Mouse (Mus musculus) intestine, postnatal 0 days (tissue): ENCODE results near the gene Rsph6a. TPM values are rescaled to one million over a fixed set of nuclear protein-coding genes. Genes with fewer than 3 reads are reported as not detected.

ENCODE experiments used
- ATAC-seq: fragments of 200-750 bp; cut with Nextera tagmentation; 2 replicates; pipeline ENCODE4 v1.8.0; 2017; ENCODE audit warnings: mild to moderate bottlenecking, moderate TSS enrichment, moderate library complexity
- H3K27ac ChIP-seq: fragments of 300-500 bp; sonication (generic); 2 replicates; pipeline ENCODE4 v1.5.1; 2014; ENCODE audit warnings: mild to moderate bottlenecking, low read depth, low read length, moderate library complexity
- H3K27me3 ChIP-seq: fragments of 300-500 bp; sonication (generic); replicated peaks from 2 replicates; pipeline ENCODE4 v1.6.1; 2014; ENCODE audit warnings: low read length, mixed read lengths; ENCODE audit not compliant: control insufficient read depth, insufficient read depth
- H3K36me3 ChIP-seq: fragments of 300-500 bp; sonication (generic); 2 replicates; pipeline ENCODE4 v1.6.1; 2014; ENCODE audit warnings: mild to moderate bottlenecking, moderate library complexity; ENCODE audit not compliant: control insufficient read depth, insufficient read depth
- H3K4me1 ChIP-seq: fragments of 300-500 bp; sonication (generic); replicated peaks from 2 replicates; pipeline ENCODE4 v1.6.1; 2014; ENCODE audit warnings: antibody characterized with exemption, low read length, mixed read lengths; ENCODE audit not compliant: control insufficient read depth, insufficient read depth
- H3K4me2 ChIP-seq: fragments of 300-500 bp; sonication (generic); replicated peaks from 2 replicates; pipeline ENCODE4 v1.6.1; 2014; ENCODE audit warnings: low read depth, mild to moderate bottlenecking, moderate library complexity
- H3K4me3 ChIP-seq: fragments of 300-500 bp; sonication (generic); 2 replicates; pipeline ENCODE4 v1.5.1; 2014; ENCODE audit warnings: low read depth, low read length
- H3K9ac ChIP-seq: fragments of 300-500 bp; sonication (generic); 2 replicates; pipeline ENCODE4 v1.6.1; 2014; ENCODE audit warnings: mild to moderate bottlenecking, low read depth, low read length
- H3K9me3 ChIP-seq: fragments of 300-500 bp; sonication (generic); 2 replicates; pipeline ENCODE4 v1.6.1; 2016; ENCODE audit warnings: mixed run types; ENCODE audit not compliant: control insufficient read depth
- CTCF ChIP-seq: sonication (generic); IDR thresholded peaks from 2 replicates; pipeline ENCODE4 v1.5.1; 2016; ENCODE audit warnings: low read depth, mild to moderate bottlenecking, control low read depth, antibody characterized with exemption, moderate library complexity
- WGBS: fragments of 180-500 bp; shearing (Covaris S2); extraction: QIAGEN DNeasy Blood & Tissue Kit; methylation state at CpG from one replicate; pipeline ENCODE4 v1.1.7; 2014; 5-methylcytosine and 5-hydroxymethylcytosine counted together
- polyA plus RNA-seq: library from polyadenylated mRNA; unstranded; fragments of >200 nt; fragmentation: Nextera tagmentation; extraction: Ambion mirVana; gene quantifications from 2 replicates; pipeline ENCODE4 v1.2.1, GENCODE M21; 2015

Gene Rsph6a
- polyA plus RNA-seq, 1 experiment from 2014 or later, result not detected

- H3K4me2 ChIP-seq, result no peak overlapping the region
- WGBS, result 82% methylated on average over 8 of the region's 8 CpGs
- H3K9me3 ChIP-seq, result no peaks in the 10 kb centered on the region
- H3K9ac ChIP-seq, result no peak overlapping the region
- H3K4me1 ChIP-seq, result no peaks in the 10 kb centered on the region
- H3K4me3 ChIP-seq, result no peak overlapping the region
- H3K27me3 ChIP-seq, result no peaks in the 10 kb centered on the region
- ATAC-seq, result no peak
- peaks cover 80% of the 10 kb centered on the region for H3K36me3 ChIP-seq
- TF ChIP-seq CTCF, result no peak
- no peak overlapping the region for H3K27ac ChIP-seq
Observed at GRCm38 (mm10) chr7:19050172-19050571, 4.3 kb upstream of the Rsph6a start.

DNA sequence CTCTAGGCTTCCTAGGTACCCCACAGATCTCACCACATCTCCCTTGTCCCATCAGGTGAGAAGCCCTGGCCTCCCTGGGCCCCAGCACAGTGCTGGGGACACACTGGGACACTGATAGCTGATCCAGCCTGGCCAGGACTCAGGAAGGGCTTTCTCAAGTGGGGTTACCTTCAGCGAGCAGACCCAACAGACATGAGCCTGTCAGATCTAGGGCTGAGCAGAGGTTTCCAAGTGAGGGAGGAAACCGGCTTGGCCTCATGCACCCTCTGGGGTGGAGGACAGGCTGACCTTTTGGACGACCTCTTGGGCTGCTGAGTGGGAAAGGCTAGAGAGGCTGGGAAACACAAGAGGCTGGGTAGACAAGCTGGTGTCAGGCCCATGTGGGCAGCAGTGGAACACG is 3.3 kb upstream of the Rsph6a start:
- Histone ChIP-seq H3K4me3 (no peak overlapping the region), H3K4me2 (no peak overlapping the region), H3K4me1 (no peaks in the 10 kb centered on the region), H3K9me3 (no peaks in the 10 kb centered on the region), H3K27ac (no peak overlapping the region), H3K27me3 (no peaks in the 10 kb centered on the region), H3K9ac (no peak overlapping the region), H3K36me3 (peaks cover 73% of the 10 kb centered on the region)
- no peak for ATAC-seq
- no peak for TF ChIP-seq CTCF
- WGBS, result 71% methylated on average over 4 of the region's 4 CpGs

- TF ChIP-seq CTCF, result no peak
- Histone ChIP-seq H3K4me1 (no peaks in the 10 kb centered on the region), H3K36me3 (peaks cover 59% of the 10 kb centered on the region)
Observed at GRCm38 (mm10) chr7:19052345-19053135, 1.9 kb upstream of the Rsph6a start.

DNA sequence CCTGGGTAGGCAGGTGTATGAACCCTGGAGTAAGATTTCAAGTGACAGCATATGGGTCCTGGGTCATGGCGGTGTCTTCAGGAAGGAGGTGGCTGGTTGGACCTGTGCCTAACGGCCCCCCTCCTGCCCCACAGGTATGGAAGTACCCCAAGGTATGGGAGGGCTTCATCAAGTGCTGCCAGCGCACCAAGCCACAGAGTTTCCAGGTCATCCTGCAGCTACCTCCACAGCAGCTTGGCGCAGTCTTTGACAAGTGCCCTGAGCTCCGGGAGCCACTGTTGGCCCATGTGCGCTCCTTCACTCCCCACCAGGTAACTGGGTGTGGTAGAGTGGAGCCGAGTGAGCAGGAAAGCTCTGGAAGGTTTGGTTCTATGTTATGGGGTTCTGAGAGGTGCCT is 1.4 kb upstream of the Rsph6a start:
- Histone ChIP-seq H3K4me1 (no peaks in the 10 kb centered on the region), H3K27me3 (no peaks in the 10 kb centered on the region), H3K4me3 (no peak overlapping the region), H3K36me3 (peaks cover 53% of the 10 kb centered on the region), H3K27ac (no peak overlapping the region), H3K9me3 (no peaks in the 10 kb centered on the region), H3K9ac (no peak overlapping the region), H3K4me2 (no peak overlapping the region)
- WGBS, result 93% methylated on average over 7 of the region's 7 CpGs
- no peak for ATAC-seq
- TF ChIP-seq CTCF, result no peak

More at GRCm38 (mm10) chr7:19052345-19053135, 1.9 kb upstream of the Rsph6a start:
- H3K9ac ChIP-seq, result no peak overlapping the region
- no peaks in the 10 kb centered on the region for H3K27me3 ChIP-seq
- 87% methylated on average over 15 of the region's 15 CpGs for WGBS
- H3K27ac ChIP-seq, result no peak overlapping the region
- H3K4me2 ChIP-seq, result no peak overlapping the region
- no peak overlapping the region for H3K4me3 ChIP-seq
- no peak for ATAC-seq
- no peaks in the 10 kb centered on the region for H3K9me3 ChIP-seq

- no peak for TF ChIP-seq CTCF
- no peak for ATAC-seq
Observed at GRCm38 (mm10) chr7:19054777-19055076, 237 bp downstream of the Rsph6a start.

DNA sequence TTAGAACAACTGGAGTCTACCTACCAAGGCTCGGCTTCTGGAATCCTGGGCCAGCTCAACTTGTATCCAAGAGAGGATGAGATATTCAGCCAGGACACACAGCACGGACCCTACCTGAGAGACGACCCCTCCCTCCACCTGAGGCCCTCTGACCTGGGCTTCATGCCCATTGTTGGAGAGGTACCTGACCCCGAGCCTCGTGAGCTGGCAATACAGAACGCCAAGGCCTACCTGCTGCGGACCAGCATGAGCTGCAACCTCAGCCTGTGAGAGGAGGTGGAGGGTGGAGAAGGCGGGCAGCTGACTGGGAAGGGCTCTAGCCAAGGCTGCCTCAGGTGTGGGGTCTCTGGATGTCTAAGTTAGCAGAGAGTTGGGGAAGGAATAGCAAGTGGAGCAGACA is 618 bp downstream of the Rsph6a start:
- 92% methylated on average over 8 of the region's 8 CpGs for WGBS
- no peak overlapping the region for H3K4me3 ChIP-seq
- peaks cover 33% of the 10 kb centered on the region for H3K36me3 ChIP-seq
- no peak overlapping the region for H3K9ac ChIP-seq
- H3K9me3 ChIP-seq, result no peaks in the 10 kb centered on the region
- no peaks in the 10 kb centered on the region for H3K27me3 ChIP-seq
- no peak for ATAC-seq
- no peak overlapping the region for H3K4me2 ChIP-seq
- no peak for TF ChIP-seq CTCF
- H3K4me1 ChIP-seq, result no peaks in the 10 kb centered on the region
- H3K27ac ChIP-seq, result no peak overlapping the region

More at GRCm38 (mm10) chr7:19054777-19055076, 237 bp downstream of the Rsph6a start:
- H3K4me3 ChIP-seq, result no peak overlapping the region
- no peak overlapping the region for H3K27ac ChIP-seq
- no peaks in the 10 kb centered on the region for H3K27me3 ChIP-seq
- no peak overlapping the region for H3K9ac ChIP-seq
- no peaks in the 10 kb centered on the region for H3K9me3 ChIP-seq
- H3K36me3 ChIP-seq, result peaks cover 37% of the 10 kb centered on the region
- H3K4me2 ChIP-seq, result no peak overlapping the region
- H3K4me1 ChIP-seq, result no peaks in the 10 kb centered on the region
- WGBS, result 77% methylated on average over 9 of the region's 9 CpGs
